Mouse (Mus musculus): ENCODE measurements at regions not wholly inside any gene's neighbourhood (a gene's known extent, or its start where the extent isn't known, plus 50 kb on each side); places are given as distances from the start of the nearest gene placed in this dataset.

DNA sequence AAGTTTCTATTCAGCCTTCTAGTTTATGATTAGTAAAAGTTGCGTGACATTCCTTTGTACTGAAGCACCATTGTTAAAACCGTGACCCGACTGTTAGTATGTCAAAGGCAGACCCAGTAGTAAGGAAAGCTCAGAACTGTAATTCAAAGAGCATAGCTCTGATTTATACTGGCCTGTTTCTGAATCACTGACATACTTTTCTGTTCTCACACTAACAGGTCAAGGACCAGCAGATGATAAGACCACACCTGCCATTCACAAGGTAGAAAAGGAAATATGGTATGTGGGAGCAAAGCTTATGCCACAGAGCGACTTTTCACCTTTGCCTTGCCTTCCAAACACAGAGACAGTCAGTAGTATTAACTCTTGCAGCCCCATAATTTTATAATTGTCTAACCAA, 269.5 kb upstream of the Acvr2a start:
- DNase-seq (ENCODE audit: low read depth in 3 of 3, low spot score in 3 of 3) (no peak), ATAC-seq (ENCODE audit: insufficient read depth) (no peak)
- Histone ChIP-seq H3K4me3 (ENCODE audit: insufficient read depth in 1 of 2, low read depth in 2 of 2, low read length in 2 of 2) (no peak overlapping the region), H3K9me3 (ENCODE audit: control insufficient read depth, low read length) (no peaks in the 10 kb centered on the region), H3K36me3 (replicated peaks; ENCODE audit: control insufficient read depth, insufficient read depth, low read depth) (no peaks in the 10 kb centered on the region), H3K4me2 (ENCODE audit: low read depth) (no peak overlapping the region), H3K4me1 (replicated peaks; ENCODE audit: control insufficient read depth in 2 of 2, insufficient read depth in 2 of 2, low read length in 1 of 2) (no peaks in the 10 kb centered on the region), H3K9ac (replicated peaks) (no peak overlapping the region), H3K27ac (no peak overlapping the region), H3K27me3 (ENCODE audit: control insufficient read depth, insufficient read depth, low read length) (no peaks in the 10 kb centered on the region)
- TF ChIP-seq EP300 (IDR thresholded peaks at IDR 0.05; ENCODE audit: low read depth): no peak
- TF ChIP-seq CTCF (IDR thresholded peaks at IDR 0.05; ENCODE audit: low read depth): no peak
- WGBS (ENCODE audit: insufficient replicate concordance): 75% methylated on average over 4 of the region's 4 CpGs

DNA sequence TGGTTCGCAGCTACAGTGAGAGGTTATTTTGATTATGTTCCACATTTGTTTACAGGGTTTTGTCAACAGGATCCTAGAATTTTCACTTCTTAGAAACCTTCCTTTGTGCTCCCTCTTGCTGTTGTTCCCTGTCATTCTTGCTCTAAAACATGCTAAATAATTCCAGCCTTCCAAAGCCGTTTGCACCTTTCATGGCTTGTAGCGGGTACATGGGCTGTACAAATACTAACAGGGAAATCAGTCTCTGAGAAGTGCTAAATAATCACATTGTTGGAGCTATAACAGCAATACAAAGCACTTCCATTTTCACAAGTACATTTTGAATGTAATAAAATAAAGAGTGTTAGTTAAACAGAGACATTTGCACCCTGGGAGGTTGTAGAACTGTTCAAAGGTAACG, 268.8 kb upstream of the Acvr2a start:
- no peaks in the 10 kb centered on the region for H3K36me3 ChIP-seq (replicated peaks; ENCODE audit: control insufficient read depth, insufficient read depth, low read depth)
- no peak overlapping the region for H3K4me3 ChIP-seq (ENCODE audit: insufficient read depth in 1 of 2, low read depth in 2 of 2, low read length in 2 of 2)
- H3K9ac ChIP-seq (replicated peaks): no peak overlapping the region
- no peaks in the 10 kb centered on the region for H3K4me1 ChIP-seq (replicated peaks; ENCODE audit: control insufficient read depth in 2 of 2, insufficient read depth in 2 of 2, low read length in 1 of 2)
- no peak overlapping the region for H3K4me2 ChIP-seq (ENCODE audit: low read depth)
- no peak for ATAC-seq (ENCODE audit: insufficient read depth)
- 67% methylated on average over 4 of the region's 4 CpGs for WGBS (ENCODE audit: insufficient replicate concordance)
- no peak overlapping the region for H3K27ac ChIP-seq
- no peaks in the 10 kb centered on the region for H3K27me3 ChIP-seq (ENCODE audit: control insufficient read depth, insufficient read depth, low read length)
- TF ChIP-seq EP300 (IDR thresholded peaks at IDR 0.05; ENCODE audit: low read depth): no peak
- TF ChIP-seq CTCF (IDR thresholded peaks at IDR 0.05; ENCODE audit: low read depth): no peak
- no peak for DNase-seq (ENCODE audit: low read depth in 3 of 3, low spot score in 3 of 3)
- H3K9me3 ChIP-seq (ENCODE audit: control insufficient read depth, low read length): no peaks in the 10 kb centered on the region

DNA sequence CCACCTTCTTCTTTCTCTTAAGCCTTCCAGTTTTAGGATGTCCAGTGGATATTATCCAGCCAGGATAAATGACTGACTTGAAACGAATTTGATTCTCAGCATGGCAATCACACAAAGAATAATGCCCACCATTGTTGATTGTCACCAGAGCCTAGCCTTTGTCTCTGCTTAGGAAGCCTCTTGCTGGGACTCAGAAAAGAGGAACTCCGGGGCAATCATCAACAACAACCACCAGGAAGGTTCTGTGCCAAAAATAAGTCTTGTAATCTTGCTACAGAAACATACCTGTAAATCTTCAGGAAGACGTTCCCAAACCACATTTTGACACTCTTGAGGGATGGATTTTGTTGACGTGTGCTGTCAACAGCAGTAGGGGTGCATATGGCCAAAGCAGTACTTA, 268.2 kb upstream of the Acvr2a start:
- TF ChIP-seq EP300 (IDR thresholded peaks at IDR 0.05; ENCODE audit: low read depth): no peak
- no peak for TF ChIP-seq CTCF (IDR thresholded peaks at IDR 0.05; ENCODE audit: low read depth)
- Histone ChIP-seq H3K9me3 (ENCODE audit: control insufficient read depth, low read length) (no peaks in the 10 kb centered on the region), H3K4me1 (replicated peaks; ENCODE audit: control insufficient read depth in 2 of 2, insufficient read depth in 2 of 2, low read length in 1 of 2) (no peaks in the 10 kb centered on the region), H3K27me3 (ENCODE audit: control insufficient read depth, insufficient read depth, low read length) (no peaks in the 10 kb centered on the region), H3K4me3 (ENCODE audit: insufficient read depth in 1 of 2, low read depth in 2 of 2, low read length in 2 of 2) (no peak overlapping the region), H3K9ac (replicated peaks) (no peak overlapping the region), H3K4me2 (ENCODE audit: low read depth) (no peak overlapping the region), H3K27ac (no peak overlapping the region), H3K36me3 (replicated peaks; ENCODE audit: control insufficient read depth, insufficient read depth, low read depth) (no peaks in the 10 kb centered on the region)
- 26% methylated on average over 4 of the region's 4 CpGs for WGBS (ENCODE audit: insufficient replicate concordance)
- ATAC-seq (ENCODE audit: insufficient read depth) (no peak), DNase-seq (ENCODE audit: low read depth in 3 of 3, low spot score in 3 of 3) (no peak)

DNA sequence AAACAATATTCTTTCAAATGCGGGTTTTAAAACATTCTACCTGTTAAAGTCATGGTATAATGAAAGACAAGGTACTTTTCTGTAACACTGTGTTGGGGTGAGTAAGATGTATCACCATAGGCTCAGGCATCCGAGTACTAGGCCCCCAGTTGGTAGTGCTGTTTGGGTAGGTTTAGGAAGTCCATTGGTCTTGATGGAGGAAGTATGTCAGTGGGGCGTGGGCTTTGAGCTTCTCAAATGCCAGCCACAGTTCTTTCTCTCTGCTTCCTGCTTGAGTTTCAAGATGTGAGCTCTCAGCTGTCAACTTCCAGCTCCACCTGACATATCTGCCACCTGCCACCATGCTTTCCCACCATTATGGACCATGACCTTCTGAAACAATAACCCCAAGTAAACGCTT, 267.7 kb upstream of the Acvr2a start:
- H3K9ac ChIP-seq (replicated peaks): no peak overlapping the region
- 37% methylated on average over 4 of the region's 4 CpGs for WGBS (ENCODE audit: insufficient replicate concordance)
- DNase-seq (ENCODE audit: low read depth in 3 of 3, low spot score in 3 of 3) (no peak), ATAC-seq (ENCODE audit: insufficient read depth) (no peak)
- H3K4me1 ChIP-seq (replicated peaks; ENCODE audit: control insufficient read depth in 2 of 2, insufficient read depth in 2 of 2, low read length in 1 of 2): no peaks in the 10 kb centered on the region
- H3K4me2 ChIP-seq (ENCODE audit: low read depth): no peak overlapping the region
- H3K36me3 ChIP-seq (replicated peaks; ENCODE audit: control insufficient read depth, insufficient read depth, low read depth): no peaks in the 10 kb centered on the region
- no peaks in the 10 kb centered on the region for H3K9me3 ChIP-seq (ENCODE audit: control insufficient read depth, low read length)
- TF ChIP-seq EP300 (IDR thresholded peaks at IDR 0.05; ENCODE audit: low read depth): no peak
- TF ChIP-seq CTCF (IDR thresholded peaks at IDR 0.05; ENCODE audit: low read depth): no peak
- no peak overlapping the region for H3K4me3 ChIP-seq (ENCODE audit: insufficient read depth in 1 of 2, low read depth in 2 of 2, low read length in 2 of 2)
- H3K27ac ChIP-seq: no peak overlapping the region
- no peaks in the 10 kb centered on the region for H3K27me3 ChIP-seq (ENCODE audit: control insufficient read depth, insufficient read depth, low read length)

DNA sequence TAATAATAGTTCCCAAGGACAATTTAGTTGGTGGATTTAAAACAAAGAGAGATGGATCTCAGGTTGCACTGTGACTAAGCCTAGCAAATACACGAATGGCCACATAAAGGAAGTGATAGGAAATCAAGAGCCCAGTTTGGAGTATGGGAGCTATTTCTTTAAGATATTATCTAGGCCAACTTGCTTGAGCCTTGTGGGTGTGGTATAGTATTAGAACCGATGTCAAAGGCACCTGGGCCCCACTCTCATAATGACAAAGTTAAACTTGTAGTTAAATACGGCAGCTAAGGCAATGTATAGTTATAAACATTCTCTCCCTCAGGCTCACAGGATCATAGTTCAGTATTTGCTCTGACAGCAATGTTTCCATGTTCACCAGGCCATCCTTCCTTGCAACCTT, 257.3 kb upstream of the Acvr2a start:
- TF ChIP-seq CTCF (IDR thresholded peaks at IDR 0.05; ENCODE audit: low read depth) (no peak), EP300 (IDR thresholded peaks at IDR 0.05; ENCODE audit: low read depth) (no peak)
- Histone ChIP-seq H3K36me3 (replicated peaks; ENCODE audit: control insufficient read depth, insufficient read depth, low read depth) (no peaks in the 10 kb centered on the region), H3K4me2 (ENCODE audit: low read depth) (no peak overlapping the region), H3K4me1 (replicated peaks; ENCODE audit: control insufficient read depth in 2 of 2, insufficient read depth in 2 of 2, low read length in 1 of 2) (no peaks in the 10 kb centered on the region), H3K27me3 (ENCODE audit: control insufficient read depth, insufficient read depth, low read length) (no peaks in the 10 kb centered on the region), H3K4me3 (ENCODE audit: insufficient read depth in 1 of 2, low read depth in 2 of 2, low read length in 2 of 2) (no peak overlapping the region), H3K9ac (replicated peaks) (no peak overlapping the region), H3K27ac (no peak overlapping the region), H3K9me3 (ENCODE audit: control insufficient read depth, low read length) (no peaks in the 10 kb centered on the region)
- DNase-seq (ENCODE audit: low read depth in 3 of 3, low spot score in 3 of 3): no peak
- WGBS (ENCODE audit: insufficient replicate concordance): 49% methylated on average over 3 of the region's 3 CpGs
- ATAC-seq (ENCODE audit: insufficient read depth): no peak

DNA sequence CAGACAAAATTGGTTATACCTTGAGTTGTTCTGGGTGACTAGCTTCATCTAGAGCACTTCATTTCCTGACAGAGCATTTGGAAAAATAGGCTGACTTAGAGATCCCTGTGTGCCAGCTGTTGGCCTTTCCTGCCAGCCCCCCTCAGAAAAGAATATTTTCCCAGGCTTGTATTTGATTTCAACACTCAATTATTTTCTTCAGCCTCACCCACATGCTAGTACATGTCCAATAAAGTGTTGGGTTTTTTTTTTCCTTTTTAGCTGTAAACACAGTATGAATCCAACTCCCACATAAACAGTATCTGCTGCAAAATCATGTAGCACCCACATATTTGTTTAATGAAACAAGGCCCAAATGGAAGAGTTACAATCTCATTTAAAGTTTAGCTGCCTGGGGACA, 256.8 kb upstream of the Acvr2a start:
- H3K9me3 ChIP-seq (ENCODE audit: control insufficient read depth, low read length): no peaks in the 10 kb centered on the region

More for the DNA sequence above, 256.8 kb upstream of the Acvr2a start:
- Histone ChIP-seq H3K4me2 (ENCODE audit: low read depth) (no peak overlapping the region), H3K4me3 (ENCODE audit: insufficient read depth in 1 of 2, low read depth in 2 of 2, low read length in 2 of 2) (no peak overlapping the region), H3K27me3 (ENCODE audit: control insufficient read depth, insufficient read depth, low read length) (no peaks in the 10 kb centered on the region), H3K27ac (no peak overlapping the region), H3K36me3 (replicated peaks; ENCODE audit: control insufficient read depth, insufficient read depth, low read depth) (no peaks in the 10 kb centered on the region), H3K4me1 (replicated peaks; ENCODE audit: control insufficient read depth in 2 of 2, insufficient read depth in 2 of 2, low read length in 1 of 2) (no peaks in the 10 kb centered on the region), H3K9ac (replicated peaks) (no peak overlapping the region)
- DNase-seq (ENCODE audit: low read depth in 3 of 3, low spot score in 3 of 3) (no peak), ATAC-seq (ENCODE audit: insufficient read depth) (no peak)
- no peak for TF ChIP-seq CTCF (IDR thresholded peaks at IDR 0.05; ENCODE audit: low read depth)
- TF ChIP-seq EP300 (IDR thresholded peaks at IDR 0.05; ENCODE audit: low read depth): no peak

All from liver, embryonic 14.5 days (tissue).